Mouse (Mus musculus): ENCODE measurements around the gene Ptprn. TPM values are rescaled to one million over a fixed set of nuclear protein-coding genes. Genes with fewer than 3 reads are reported as not detected.

Gene Ptprn
- polyA plus RNA-seq, 1 experiment, result 0.35 TPM

DNA sequence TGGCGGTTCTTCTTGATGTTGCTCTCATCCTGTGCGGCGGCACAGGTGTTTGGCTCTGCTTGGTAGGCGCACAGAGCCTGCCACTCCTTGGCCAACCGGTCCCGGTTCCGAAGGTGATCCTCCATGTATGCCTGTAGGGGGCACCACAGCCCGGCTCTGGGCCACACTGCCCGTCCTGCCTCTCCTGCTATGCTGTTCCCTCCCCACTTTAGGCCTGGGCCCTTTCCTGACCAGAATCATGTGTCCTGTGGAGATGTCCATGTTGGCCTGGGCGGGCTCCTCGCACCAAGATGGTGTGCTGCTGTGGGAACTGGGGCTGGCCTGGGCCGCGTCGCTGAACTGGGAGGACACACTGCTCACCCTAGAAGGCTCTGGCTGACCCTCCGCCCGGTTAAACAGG is 11.3 kb downstream of the Ptprn start:
- H3K27me3 ChIP-seq (ENCODE audit: control insufficient read depth, insufficient read depth, low read length), result no peaks in the 10 kb centered on the region
- H3K27ac ChIP-seq (ENCODE audit: insufficient read depth, low read length), result no peak overlapping the region
- no peak overlapping the region for H3K4me3 ChIP-seq (ENCODE audit: extremely low read depth, insufficient read depth, insufficient read length)
- peaks cover 9% of the 10 kb centered on the region; the same call in 1 of the 2 replicates for H3K4me1 ChIP-seq (ENCODE audit: control insufficient read depth, insufficient read depth, insufficient read length)
- TF ChIP-seq CTCF (IDR thresholded peaks at IDR 0.05; ENCODE audit: extremely low read depth, insufficient read depth, insufficient read length, insufficient replicate concordance), result no peak
- TF ChIP-seq POLR2A (IDR thresholded peaks at IDR 0.05; ENCODE audit: low read depth, low read length), result no peak
- 89% methylated on average over 16 of the region's 16 CpGs for WGBS
- DNase-seq (ENCODE audit: low read depth in 1 of 2, low spot score in 2 of 2), result no peak
- H3K36me3 ChIP-seq (ENCODE audit: control insufficient read depth, insufficient read depth, low read length), result no peaks in the 10 kb centered on the region

DNA sequence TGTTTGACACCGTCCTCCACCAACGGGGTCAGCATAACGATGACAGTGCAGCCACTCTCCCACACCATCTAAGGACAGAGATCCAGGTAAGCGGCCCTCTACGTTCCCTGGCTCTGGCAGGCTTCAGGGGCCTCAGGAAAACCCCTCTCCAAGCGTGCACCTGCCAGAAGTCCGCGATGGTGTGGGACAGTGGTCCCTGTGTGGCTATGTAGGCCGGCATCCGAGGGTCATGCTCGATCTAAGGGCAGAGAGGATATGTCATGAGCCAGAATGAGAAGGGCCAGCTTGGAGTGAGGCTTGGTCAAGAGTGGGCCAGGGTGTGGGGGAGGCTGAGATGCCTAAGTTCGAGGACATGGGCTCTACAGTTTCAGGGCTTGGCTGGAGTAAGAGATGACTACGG is 12.0 kb downstream of the Ptprn start:
- Histone ChIP-seq H3K27me3 (ENCODE audit: control insufficient read depth, insufficient read depth, low read length) (no peaks in the 10 kb centered on the region), H3K27ac (ENCODE audit: insufficient read depth, low read length) (no peak overlapping the region), H3K4me1 (ENCODE audit: control insufficient read depth, insufficient read depth, insufficient read length) (peaks cover 9% of the 10 kb centered on the region; the same call in 1 of the 2 replicates), H3K36me3 (ENCODE audit: control insufficient read depth, insufficient read depth, low read length) (no peaks in the 10 kb centered on the region), H3K4me3 (ENCODE audit: extremely low read depth, insufficient read depth, insufficient read length) (no peak overlapping the region)
- no peak for DNase-seq (ENCODE audit: low read depth in 1 of 2, low spot score in 2 of 2)
- 86% methylated on average over 13 of the region's 13 CpGs for WGBS
- TF ChIP-seq POLR2A (IDR thresholded peaks at IDR 0.05; ENCODE audit: low read depth, low read length) (no peak), CTCF (IDR thresholded peaks at IDR 0.05; ENCODE audit: extremely low read depth, insufficient read depth, insufficient read length, insufficient replicate concordance) (no peak)

DNA sequence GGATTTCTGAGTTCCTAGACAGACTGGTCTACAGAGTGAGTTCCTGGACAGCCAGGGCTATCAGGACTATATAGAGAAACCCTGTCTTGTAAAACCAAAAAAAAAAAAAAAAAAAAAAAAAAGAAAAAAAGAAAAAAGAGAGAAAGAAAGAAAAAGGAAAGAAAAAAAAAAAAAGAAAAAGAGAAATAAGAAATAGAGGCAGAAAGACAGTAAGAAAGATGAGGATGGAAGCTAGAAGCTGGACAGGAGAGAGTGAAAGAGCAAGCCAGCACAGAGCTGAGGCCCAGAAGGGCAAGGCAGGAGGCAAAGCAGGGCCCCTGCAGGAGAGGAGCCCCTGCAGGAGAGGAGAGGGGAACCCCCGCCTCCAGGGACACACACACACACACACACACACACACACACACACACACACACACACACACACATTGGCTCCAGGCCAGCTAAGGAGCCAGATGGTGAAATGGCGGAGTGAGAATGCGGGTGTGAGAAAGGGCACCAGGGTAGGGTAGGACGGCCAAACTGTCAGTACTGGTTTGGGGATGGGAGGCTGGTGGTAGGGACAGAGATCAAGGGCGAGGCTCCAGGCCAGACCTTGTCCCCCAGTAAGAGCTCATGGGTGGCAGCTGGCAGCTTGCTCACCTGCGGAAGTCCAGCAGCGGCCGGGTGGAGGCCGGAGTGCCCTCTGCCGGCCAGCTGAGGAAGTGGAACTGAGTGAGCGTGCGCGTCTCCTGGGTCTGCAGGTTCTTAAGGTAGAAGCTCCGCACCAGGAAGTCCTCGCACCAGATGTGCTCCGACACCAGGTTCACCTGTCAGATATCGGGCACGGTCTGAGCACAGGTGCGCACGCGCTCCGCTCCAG is 13.0 kb downstream of the Ptprn start:
- Histone ChIP-seq H3K4me3 (ENCODE audit: extremely low read depth, insufficient read depth, insufficient read length) (peak overlapping the region; percentile 42; the same call in 1 of the 2 replicates), H3K27ac (ENCODE audit: insufficient read depth, low read length) (peak overlapping the region; percentile 62)
- peak; percentile 69 to 86 for DNase-seq (ENCODE audit: low read depth in 1 of 2, low spot score in 2 of 2)

DNA sequence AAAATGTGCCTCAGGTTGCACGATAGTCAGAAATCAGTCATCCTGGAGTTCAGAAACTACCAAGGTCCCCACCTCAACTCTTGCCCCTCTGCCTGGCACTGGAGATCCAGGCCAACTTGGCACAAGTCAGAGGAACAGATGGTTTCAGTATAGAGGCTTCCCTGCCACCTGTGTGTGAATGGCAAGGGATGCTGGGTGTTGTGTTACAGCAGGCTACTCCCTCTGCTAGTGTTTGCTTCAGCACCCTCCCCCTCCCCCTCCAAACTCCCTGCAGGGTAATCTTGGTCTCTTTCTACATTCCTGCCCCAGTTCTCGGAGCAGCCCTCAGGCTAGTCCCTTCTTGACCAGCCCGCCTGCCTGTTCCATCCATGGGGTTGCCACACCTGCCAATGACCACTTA is 13.8 kb downstream of the Ptprn start:
- H3K27me3 ChIP-seq (ENCODE audit: control insufficient read depth, insufficient read depth, low read length), result no peaks in the 10 kb centered on the region
- 95% methylated on average over 3 of the region's 3 CpGs for WGBS
- no peak for DNase-seq (ENCODE audit: low read depth in 1 of 2, low spot score in 2 of 2)
- no peaks in the 10 kb centered on the region for H3K36me3 ChIP-seq (ENCODE audit: control insufficient read depth, insufficient read depth, low read length)
- H3K4me3 ChIP-seq (ENCODE audit: extremely low read depth, insufficient read depth, insufficient read length), result no peak overlapping the region
- no peak overlapping the region for H3K27ac ChIP-seq (ENCODE audit: insufficient read depth, low read length)
- TF ChIP-seq CTCF (IDR thresholded peaks at IDR 0.05; ENCODE audit: extremely low read depth, insufficient read depth, insufficient read length, insufficient replicate concordance) (no peak), POLR2A (IDR thresholded peaks at IDR 0.05; ENCODE audit: low read depth, low read length) (no peak)
- peaks cover 9% of the 10 kb centered on the region; the same call in 1 of the 2 replicates for H3K4me1 ChIP-seq (ENCODE audit: control insufficient read depth, insufficient read depth, insufficient read length)

More for the DNA sequence above, 13.0 kb downstream of the Ptprn start:
- H3K27me3 ChIP-seq (ENCODE audit: control insufficient read depth, insufficient read depth, low read length), result no peaks in the 10 kb centered on the region
- TF ChIP-seq POLR2A (IDR thresholded peaks at IDR 0.05; ENCODE audit: low read depth, low read length), result no peak; the same call in 1 of the 2 replicates
- peak; percentile 97 for TF ChIP-seq CTCF (IDR thresholded peaks at IDR 0.05; ENCODE audit: extremely low read depth, insufficient read depth, insufficient read length, insufficient replicate concordance)
- H3K36me3 ChIP-seq (ENCODE audit: control insufficient read depth, insufficient read depth, low read length), result no peaks in the 10 kb centered on the region
- 2% methylated on average over 21 of the region's 22 CpGs for WGBS
- H3K4me1 ChIP-seq (ENCODE audit: control insufficient read depth, insufficient read depth, insufficient read length), result peaks cover 9% of the 10 kb centered on the region; the same call in 1 of the 2 replicates

DNA sequence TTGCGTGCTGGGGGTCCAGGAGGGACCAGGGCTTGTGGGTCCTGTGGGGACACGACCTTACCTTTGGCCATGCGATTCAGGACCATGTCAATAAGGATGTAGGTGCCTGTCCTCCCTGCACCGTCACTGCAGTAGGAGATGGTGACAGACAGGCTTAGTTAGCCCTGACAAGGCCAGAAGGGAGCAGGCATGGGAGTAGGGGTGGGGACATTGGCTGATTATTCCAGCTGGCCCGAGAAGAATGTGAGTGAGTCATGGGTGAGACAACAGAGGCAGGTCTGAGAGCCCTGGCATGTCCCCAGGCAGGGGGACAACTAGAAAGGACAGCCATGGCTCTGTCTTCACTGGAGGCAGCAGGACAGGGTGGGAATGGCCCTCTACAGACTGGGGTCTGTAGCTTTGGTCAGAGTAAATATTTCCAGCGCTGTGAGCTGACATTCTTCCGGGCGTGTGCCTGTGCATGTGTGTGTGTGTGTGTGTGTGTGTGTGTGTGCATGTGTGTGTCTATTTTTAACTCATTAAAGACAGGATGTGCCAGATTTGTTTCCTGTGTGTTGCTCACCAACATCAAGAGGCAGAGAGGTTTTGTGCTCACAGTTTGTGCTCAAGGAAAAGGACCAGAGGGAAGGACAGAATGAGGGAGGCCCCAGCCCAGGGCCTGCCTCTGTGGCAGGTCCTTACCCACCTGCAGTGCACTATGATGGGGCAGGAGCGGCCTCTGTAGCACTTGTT is 16.1 kb downstream of the Ptprn start:
- WGBS, result 55% methylated on average over 9 of the region's 9 CpGs
- H3K36me3 ChIP-seq (ENCODE audit: control insufficient read depth, insufficient read depth, low read length), result 0 out of 2 replicates have a peak, but pooled peaks cover 4% of the 10 kb centered on the region
- peak overlapping the region; percentile 40 for H3K27ac ChIP-seq (ENCODE audit: insufficient read depth, low read length)
- TF ChIP-seq POLR2A (IDR thresholded peaks at IDR 0.05; ENCODE audit: low read depth, low read length), result no peak
- no peak for TF ChIP-seq CTCF (IDR thresholded peaks at IDR 0.05; ENCODE audit: extremely low read depth, insufficient read depth, insufficient read length, insufficient replicate concordance)
- no peak overlapping the region for H3K4me3 ChIP-seq (ENCODE audit: extremely low read depth, insufficient read depth, insufficient read length)
- H3K27me3 ChIP-seq (ENCODE audit: control insufficient read depth, insufficient read depth, low read length), result no peaks in the 10 kb centered on the region
- no peak for DNase-seq (ENCODE audit: low read depth in 1 of 2, low spot score in 2 of 2)
- peaks cover 9% of the 10 kb centered on the region; the same call in 1 of the 2 replicates for H3K4me1 ChIP-seq (ENCODE audit: control insufficient read depth, insufficient read depth, insufficient read length)

DNA sequence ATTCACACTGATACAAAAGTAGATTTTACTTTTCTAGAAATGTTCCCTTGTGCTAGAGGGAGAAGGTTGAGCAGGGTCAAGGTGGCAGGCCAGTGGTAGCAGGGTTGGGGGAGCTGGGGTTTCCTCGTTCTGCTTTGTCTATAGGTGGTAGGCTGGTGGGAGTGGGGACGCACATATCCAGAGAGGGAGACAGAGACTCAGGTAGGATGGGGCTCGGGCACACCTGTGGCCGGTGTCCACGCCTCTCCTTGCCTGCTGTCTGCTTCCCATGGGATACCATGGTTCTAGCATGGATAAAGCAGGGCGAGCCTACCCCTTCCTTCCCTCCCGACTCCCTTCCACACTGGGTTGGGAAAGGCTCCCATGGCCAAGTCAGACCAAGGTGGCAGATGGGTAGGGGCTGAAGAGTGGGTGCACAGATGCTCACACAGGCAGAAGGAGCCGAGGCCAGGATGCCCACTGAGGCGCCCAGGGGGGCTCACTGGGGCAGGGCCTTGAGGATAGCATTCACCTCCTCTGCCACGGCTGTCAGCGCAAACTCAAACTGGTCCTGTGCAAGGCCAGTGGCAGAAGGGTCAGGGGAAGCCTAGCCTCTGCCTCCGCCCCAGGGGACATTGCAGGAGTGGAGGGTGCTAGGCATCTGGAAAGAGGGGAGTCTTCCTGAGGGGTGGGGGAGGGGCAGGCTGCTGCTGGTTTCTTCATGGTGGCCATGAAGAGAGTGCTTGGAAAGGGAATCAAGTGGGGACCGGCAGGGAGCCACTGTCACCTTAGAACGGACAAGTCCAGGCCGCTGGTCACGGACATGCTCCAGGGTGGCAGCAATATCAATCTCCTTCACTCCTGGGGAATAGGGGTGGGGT is 17.0 kb downstream of the Ptprn start:
- DNase-seq (ENCODE audit: low read depth in 1 of 2, low spot score in 2 of 2), result no peak
- TF ChIP-seq CTCF (IDR thresholded peaks at IDR 0.05; ENCODE audit: extremely low read depth, insufficient read depth, insufficient read length, insufficient replicate concordance) (no peak), POLR2A (IDR thresholded peaks at IDR 0.05; ENCODE audit: low read depth, low read length) (no peak)
- Histone ChIP-seq H3K27ac (ENCODE audit: insufficient read depth, low read length) (no peak overlapping the region), H3K4me1 (ENCODE audit: control insufficient read depth, insufficient read depth, insufficient read length) (peaks cover 9% of the 10 kb centered on the region; the same call in 1 of the 2 replicates), H3K36me3 (ENCODE audit: control insufficient read depth, insufficient read depth, low read length) (0 out of 2 replicates have a peak, but pooled peaks cover 4% of the 10 kb centered on the region), H3K27me3 (ENCODE audit: control insufficient read depth, insufficient read depth, low read length) (no peaks in the 10 kb centered on the region), H3K4me3 (ENCODE audit: extremely low read depth, insufficient read depth, insufficient read length) (no peak overlapping the region)
- WGBS, result 91% methylated on average over 16 of the region's 16 CpGs
